Mouse (Mus musculus) G1E (cell line): ENCODE data around the gene Inpp5a. TPM values are rescaled to one million over a fixed set of nuclear protein-coding genes. Genes with fewer than 3 reads are reported as not detected.

Experiments
- ATAC-seq: 2 replicates; pipeline ENCODE4 v1.8.0; 2016; ENCODE audit warnings: mild to moderate bottlenecking; ENCODE audit not compliant: insufficient number of reproducible peaks, poor library complexity, low FRiP score, severe bottlenecking; ENCODE audit errors: extremely low read depth
- DNase-seq: peaks from one replicate; pipeline ENCODE4 v3.0.0; 2012; ENCODE audit warnings: low spot score
- H3K27me3 ChIP-seq: 2 replicates; pipeline ENCODE4 v1.6.1; 2012; ENCODE audit warnings: mild to moderate bottlenecking, low read length, inconsistent platforms; ENCODE audit not compliant: insufficient read depth
- H3K36me3 ChIP-seq: replicated peaks from 2 replicates; pipeline ENCODE3; 2012; ENCODE audit warnings: mild to moderate bottlenecking, inconsistent platforms
- H3K4me1 ChIP-seq: 2 replicates; pipeline ENCODE4 v1.6.1; 2012; ENCODE audit warnings: low read depth, low read length, inconsistent platforms, mixed read lengths; ENCODE audit not compliant: insufficient read depth
- H3K4me3 ChIP-seq: 2 replicates; pipeline ENCODE4 v1.5.1; 2012; ENCODE audit warnings: low read depth, mild to moderate bottlenecking, inconsistent platforms, low read length, moderate library complexity, mixed read lengths
- H3K9me3 ChIP-seq: replicated peaks from 2 replicates; pipeline ENCODE4 v1.6.1; 2012; ENCODE audit warnings: inconsistent platforms
- CTCF ChIP-seq: IDR thresholded peaks from 2 replicates; pipeline ENCODE4 v1.5.1; 2012; ENCODE audit warnings: low read depth, low read length, inconsistent platforms, mixed read lengths
- GATA1 ChIP-seq: IDR thresholded peaks from 2 replicates; pipeline ENCODE4 v1.6.1; 2012; ENCODE audit warnings: borderline replicate concordance, low read length, inconsistent platforms, mixed read lengths
- GATA2 ChIP-seq: IDR thresholded peaks from 2 replicates; pipeline ENCODE4 v1.6.1; 2012; ENCODE audit warnings: low read depth, low read length, inconsistent platforms, borderline replicate concordance
- POLR2AphosphoS5 ChIP-seq: IDR thresholded peaks from 2 replicates; pipeline ENCODE4 v1.6.1; 2012; ENCODE audit warnings: low read depth, low read length, inconsistent platforms; ENCODE audit not compliant: insufficient replicate concordance
- TAL1 ChIP-seq: conservative IDR thresholded peaks from 2 replicates; pipeline ENCODE4 v1.6.1; 2012; ENCODE audit warnings: low read depth, low read length, inconsistent platforms, mixed read lengths
- polyA plus RNA-seq: library from polyadenylated mRNA; stranded (reverse); fragments of >175 nt; gene quantifications from 2 replicates; pipeline ENCODE4 v1.2.3, GENCODE M21; 2012
- total RNA-seq, 2 experiments: library from RNA; stranded (forward) in 1 of 2; stranded (reverse) in 1 of 2; fragments of 200-1000 nt in 1 of 2; fragments of >200 nt in 1 of 2; fragmentation: Nextera tagmentation in 1 of 2; gene quantifications; 2 replicates each; pipeline ENCODE4 v1.2.3; 2014 to 2017

The Inpp5a gene
- total and polyA plus RNA-seq, 3 experiments = 1.2 to 5.6 (median 2.5) TPM

GRCm38 (mm10) chr7:139531428-139531801 is 142.5 kb downstream of the Inpp5a start:
- no peak for TF ChIP-seq TAL1
- no peak for TF ChIP-seq GATA1
- no peak for TF ChIP-seq GATA2
- no peak for TF ChIP-seq POLR2AphosphoS5
- no peak for TF ChIP-seq CTCF
- Histone ChIP-seq H3K4me1 (no peaks in the 10 kb centered on the region), H3K27me3 (no peaks in the 10 kb centered on the region), H3K9me3 (peaks cover 52% of the 10 kb centered on the region), H3K4me3 (no peak overlapping the region), H3K36me3 (no peaks in the 10 kb centered on the region)
- DNase-seq (no peak), ATAC-seq (no peak)

DNA sequence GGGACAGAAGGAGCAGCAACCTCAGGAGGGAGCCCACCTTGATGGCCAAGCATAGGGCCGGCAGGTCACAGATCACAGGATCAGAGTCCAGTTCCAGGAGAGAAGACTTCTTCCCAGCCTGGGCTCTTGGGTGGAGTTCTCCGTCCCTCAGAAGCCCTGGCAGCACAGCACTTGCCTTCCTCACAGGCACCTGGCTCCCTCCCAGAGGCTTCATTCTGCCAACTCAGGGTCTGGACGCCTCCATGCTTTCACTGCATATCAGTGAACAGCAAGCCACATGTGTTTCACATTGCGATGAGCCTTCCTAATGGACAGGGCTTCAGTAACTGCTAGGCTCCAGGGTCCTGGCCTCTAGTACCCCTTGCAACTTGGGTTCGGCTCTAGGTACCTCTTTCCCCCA is 147.4 kb downstream of the Inpp5a start:
- H3K4me1 ChIP-seq = no peaks in the 10 kb centered on the region
- H3K27me3 ChIP-seq = no peaks in the 10 kb centered on the region
- no peak overlapping the region for H3K4me3 ChIP-seq
- DNase-seq (no peak), ATAC-seq (no peak)
- TF ChIP-seq POLR2AphosphoS5 = no peak
- no peak for TF ChIP-seq TAL1
- TF ChIP-seq GATA1 = no peak
- TF ChIP-seq GATA2 = no peak
- no peak for TF ChIP-seq CTCF
- H3K9me3 ChIP-seq = peaks cover 43% of the 10 kb centered on the region
- no peaks in the 10 kb centered on the region for H3K36me3 ChIP-seq

DNA sequence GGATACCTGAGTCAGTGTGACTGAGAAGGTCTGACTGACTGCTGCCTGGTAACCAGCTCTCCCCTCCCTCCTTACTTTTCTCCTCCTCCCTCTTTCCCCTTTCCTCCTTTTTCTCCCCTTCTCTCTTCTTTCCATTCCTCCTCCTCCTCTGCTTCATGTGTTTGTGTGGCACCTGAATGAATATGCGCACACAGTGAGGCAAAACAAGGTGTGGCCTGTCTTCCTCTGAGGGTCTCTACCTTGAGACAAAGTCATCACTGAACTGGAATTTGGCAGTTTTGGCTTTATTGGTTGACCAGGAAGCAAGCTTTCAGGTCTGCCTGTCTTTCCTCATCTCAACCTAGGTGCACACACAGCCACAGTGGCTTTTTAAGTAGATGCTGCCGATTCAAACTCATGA is 147.9 kb downstream of the Inpp5a start:
- no peaks in the 10 kb centered on the region for H3K36me3 ChIP-seq
- TF ChIP-seq TAL1 (no peak), POLR2AphosphoS5 (no peak), GATA2 (no peak), GATA1 (no peak), CTCF (no peak)
- ATAC-seq (no peak), DNase-seq (no peak)
- H3K9me3 ChIP-seq = peaks cover 42% of the 10 kb centered on the region
- no peaks in the 10 kb centered on the region for H3K27me3 ChIP-seq
- no peaks in the 10 kb centered on the region for H3K4me1 ChIP-seq
- no peak overlapping the region for H3K4me3 ChIP-seq

DNA sequence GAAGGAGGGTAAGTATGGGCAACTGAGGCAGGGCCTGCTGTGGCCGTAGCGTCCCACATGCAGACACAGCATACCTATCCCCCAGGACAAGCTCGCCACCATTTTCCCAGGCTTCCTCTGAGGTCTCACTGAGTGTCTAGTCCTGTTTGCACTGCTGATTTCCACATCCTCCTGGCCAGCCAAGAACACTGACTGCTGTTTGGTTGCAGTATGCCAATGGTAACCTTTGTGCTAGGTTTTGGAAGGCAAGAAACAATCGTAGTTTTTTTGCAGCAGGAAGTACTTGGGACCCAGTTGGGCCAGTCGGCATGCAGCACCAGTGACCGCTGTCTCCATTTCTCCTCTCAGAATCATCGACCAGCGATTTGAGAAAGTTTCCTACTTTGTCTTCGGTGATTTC is 148.9 kb downstream of the Inpp5a start:
- Histone ChIP-seq H3K4me1 (no peaks in the 10 kb centered on the region), H3K4me3 (no peak overlapping the region), H3K9me3 (peaks cover 43% of the 10 kb centered on the region), H3K27me3 (no peaks in the 10 kb centered on the region), H3K36me3 (no peaks in the 10 kb centered on the region)
- TF ChIP-seq CTCF (no peak), TAL1 (no peak), POLR2AphosphoS5 (no peak), GATA2 (no peak), GATA1 (no peak)
- no peak for ATAC-seq
- no peak for DNase-seq

GRCm38 (mm10) chr7:139538541-139538940 is 149.6 kb downstream of the Inpp5a start:
- Histone ChIP-seq H3K27me3 (no peaks in the 10 kb centered on the region), H3K4me3 (no peak overlapping the region), H3K36me3 (no peaks in the 10 kb centered on the region), H3K9me3 (peaks cover 45% of the 10 kb centered on the region), H3K4me1 (no peaks in the 10 kb centered on the region)
- no peak for ATAC-seq
- TF ChIP-seq CTCF = no peak
- TF ChIP-seq POLR2AphosphoS5 = no peak
- TF ChIP-seq GATA1 = no peak
- TF ChIP-seq TAL1 = no peak
- TF ChIP-seq GATA2 = no peak
- DNase-seq = no peak

DNA sequence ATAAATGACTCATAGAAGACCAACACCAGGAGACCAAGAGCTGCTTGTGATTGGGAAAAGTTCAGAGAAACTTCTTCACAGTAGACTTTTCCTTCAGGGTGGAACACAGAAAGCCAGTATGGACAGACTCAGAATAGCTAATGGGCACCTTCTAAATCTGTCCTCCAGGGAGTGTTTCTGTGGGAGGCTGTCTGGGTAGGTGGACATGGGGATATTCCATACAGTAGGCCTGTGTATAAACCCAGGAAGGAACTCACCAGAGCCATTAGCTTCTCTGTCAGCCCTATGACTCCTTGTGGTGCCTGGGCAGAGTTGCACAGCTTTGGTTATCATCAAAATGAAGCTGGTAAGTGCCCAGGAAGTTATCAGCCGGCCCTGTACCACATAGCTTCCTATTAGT is 151.7 kb downstream of the Inpp5a start:
- no peak for ATAC-seq
- Histone ChIP-seq H3K27me3 (no peaks in the 10 kb centered on the region), H3K36me3 (no peaks in the 10 kb centered on the region), H3K9me3 (peaks cover 54% of the 10 kb centered on the region), H3K4me1 (no peaks in the 10 kb centered on the region), H3K4me3 (no peak overlapping the region)
- DNase-seq = no peak
- no peak for TF ChIP-seq CTCF
- TF ChIP-seq GATA1 = no peak
- TF ChIP-seq GATA2 = no peak
- TF ChIP-seq TAL1 = no peak
- TF ChIP-seq POLR2AphosphoS5 = no peak

- no peak for ATAC-seq
- no peak for DNase-seq
- TF ChIP-seq POLR2AphosphoS5 (no peak), TAL1 (no peak), GATA1 (no peak), GATA2 (no peak), CTCF (no peak)
- H3K36me3 ChIP-seq = no peaks in the 10 kb centered on the region
- no peaks in the 10 kb centered on the region for H3K27me3 ChIP-seq
- peaks cover 53% of the 10 kb centered on the region for H3K9me3 ChIP-seq
- H3K4me3 ChIP-seq = no peak overlapping the region
- H3K4me1 ChIP-seq = no peaks in the 10 kb centered on the region
These were observed 152.5 kb downstream of the Inpp5a start for GRCm38 (mm10) chr7:139541422-139541821.
